Mouse (Mus musculus) midbrain, embryonic 16.5 days (tissue): ENCODE data around the gene Gm20458. TPM values are rescaled to one million over a fixed set of nuclear protein-coding genes. Genes with fewer than 3 reads are reported as not detected.

ENCODE experiments used
- ATAC-seq: fragments of 200-750 bp; cut with Nextera tagmentation; 2 replicates; pipeline ENCODE4 v1.8.0; 2017; ENCODE audit warnings: moderate TSS enrichment
- H3K27ac ChIP-seq: fragments of 300-500 bp; sonication (generic); 2 replicates; pipeline ENCODE4 v1.5.1; 2014; ENCODE audit warnings: mild to moderate bottlenecking, low read length, mixed read lengths
- H3K27me3 ChIP-seq: fragments of 300-500 bp; sonication (generic); 2 replicates; pipeline ENCODE4 v1.6.1; 2014; ENCODE audit warnings: low read depth, low read length, mixed read lengths; ENCODE audit not compliant: control insufficient read depth, insufficient read depth
- H3K36me3 ChIP-seq: fragments of 300-500 bp; sonication (generic); 2 replicates; pipeline ENCODE4 v1.6.1; 2014; ENCODE audit warnings: mild to moderate bottlenecking, low read length, moderate library complexity, mixed read lengths; ENCODE audit not compliant: control insufficient read depth, insufficient read depth
- H3K4me1 ChIP-seq: fragments of 300-500 bp; sonication (generic); 2 replicates; pipeline ENCODE4 v1.6.1; 2014; ENCODE audit warnings: mild to moderate bottlenecking, low read length, mixed read lengths; ENCODE audit not compliant: control insufficient read depth, insufficient read depth
- H3K4me2 ChIP-seq: fragments of 300-500 bp; sonication (generic); 2 replicates; pipeline ENCODE4 v1.6.1; 2014; ENCODE audit warnings: mild to moderate bottlenecking, low read length, mixed read lengths
- H3K4me3 ChIP-seq: fragments of 300-500 bp; sonication (generic); 2 replicates; pipeline ENCODE4 v1.5.1; 2014; ENCODE audit warnings: low read depth, mild to moderate bottlenecking, low read length, moderate library complexity, mixed read lengths
- H3K9ac ChIP-seq: fragments of 300-500 bp; sonication (generic); 2 replicates; pipeline ENCODE4 v1.6.1; 2014; ENCODE audit warnings: low read depth, low read length, mixed read lengths
- H3K9me3 ChIP-seq: fragments of 300-500 bp; sonication (generic); replicated peaks from 2 replicates; pipeline ENCODE4 v1.6.1; 2014; ENCODE audit warnings: mild to moderate bottlenecking, low read length, mixed read lengths; ENCODE audit not compliant: control insufficient read depth, poor library complexity, severe bottlenecking
- WGBS: fragments of 180-500 bp; shearing (Covaris S2); extraction: QIAGEN DNeasy Blood & Tissue Kit; methylation state at CpG from one replicate; pipeline ENCODE4 v1.1.7; 2014; 5-methylcytosine and 5-hydroxymethylcytosine counted together
- polyA plus RNA-seq: library from polyadenylated mRNA; unstranded; fragments of >200 nt; fragmentation: Nextera tagmentation; extraction: Ambion mirVana; gene quantifications from 2 replicates; pipeline ENCODE4 v1.2.1, GENCODE M21; 2015

Gene Gm20458
- polyA plus RNA-seq, 1 experiment from 2014 or later: 7.5 TPM

- Histone ChIP-seq H3K27ac (no peak overlapping the region), H3K4me1 (no peaks in the 10 kb centered on the region), H3K9ac (no peak overlapping the region), H3K9me3 (no peaks in the 10 kb centered on the region), H3K4me3 (no peak overlapping the region), H3K36me3 (no peaks in the 10 kb centered on the region), H3K27me3 (no peaks in the 10 kb centered on the region), H3K4me2 (no peak overlapping the region)
- no peak for ATAC-seq
- 38% methylated on average over 22 of the region's 22 CpGs for WGBS
Observed at GRCm38 (mm10) chr2:164432541-164433191, 28.1 kb upstream of the Gm20458 start.

DNA sequence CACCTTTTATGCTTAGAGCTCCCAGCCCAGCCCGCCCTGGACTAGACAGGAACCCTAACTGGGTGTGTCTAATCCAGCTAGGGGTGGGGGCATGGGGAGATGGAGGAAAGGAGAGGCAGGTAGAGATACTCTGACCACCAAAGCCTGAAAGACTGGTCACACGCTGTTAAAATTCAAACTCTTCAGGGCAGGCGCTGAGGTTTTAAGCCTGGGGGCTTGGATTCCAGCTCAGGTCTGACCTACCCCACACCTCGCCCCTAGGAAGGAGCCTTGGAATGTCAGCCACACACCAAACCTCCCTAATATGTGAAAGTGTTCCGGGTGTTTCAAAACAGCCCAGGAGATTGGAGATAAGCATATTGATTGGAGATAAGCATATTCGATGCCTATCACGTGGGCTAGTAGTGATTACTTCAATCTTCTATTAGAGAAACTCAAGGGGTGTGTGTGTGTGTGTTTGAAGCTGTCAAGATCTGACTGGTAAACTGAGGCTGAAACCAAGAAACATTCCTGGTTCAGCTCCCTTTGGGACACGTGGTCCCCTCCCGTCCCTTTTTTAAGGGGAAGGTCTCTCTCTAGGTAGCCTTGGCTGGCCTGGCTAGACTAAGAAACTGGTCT is 27.4 kb upstream of the Gm20458 start:
- H3K4me1 ChIP-seq: no peaks in the 10 kb centered on the region
- no peak overlapping the region for H3K27ac ChIP-seq
- H3K4me2 ChIP-seq: no peak overlapping the region
- WGBS: 89% methylated on average over 9 of the region's 9 CpGs
- H3K9ac ChIP-seq: no peak overlapping the region
- H3K9me3 ChIP-seq: no peaks in the 10 kb centered on the region
- H3K27me3 ChIP-seq: no peaks in the 10 kb centered on the region
- no peak overlapping the region for H3K4me3 ChIP-seq
- H3K36me3 ChIP-seq: no peaks in the 10 kb centered on the region
- ATAC-seq: no peak

DNA sequence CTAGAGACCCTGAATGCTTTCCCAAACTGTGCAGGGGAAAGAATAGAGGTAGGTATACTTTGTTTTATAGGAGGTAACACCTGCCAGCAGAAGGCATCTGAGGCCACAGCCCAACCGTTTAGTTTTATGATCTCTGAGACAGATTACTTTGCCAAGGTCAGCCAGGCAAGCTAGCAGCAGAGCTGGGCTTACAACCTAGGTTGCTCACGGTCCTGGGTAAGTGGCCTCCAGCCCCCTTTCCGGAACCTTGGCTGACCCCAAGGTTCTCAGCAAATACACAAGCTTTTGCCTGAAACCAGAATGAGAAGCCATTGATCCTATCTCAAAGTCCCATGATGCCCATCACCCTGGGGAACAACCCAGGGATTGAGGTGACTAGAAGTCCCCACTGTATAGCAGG is 26.1 kb upstream of the Gm20458 start:
- H3K4me2 ChIP-seq: no peak overlapping the region
- no peak overlapping the region for H3K9ac ChIP-seq
- H3K27ac ChIP-seq: no peak overlapping the region
- WGBS: 88% methylated on average over 3 of the region's 3 CpGs
- H3K4me3 ChIP-seq: no peak overlapping the region
- ATAC-seq: no peak
- H3K9me3 ChIP-seq: no peaks in the 10 kb centered on the region
- H3K4me1 ChIP-seq: no peaks in the 10 kb centered on the region
- no peaks in the 10 kb centered on the region for H3K27me3 ChIP-seq
- H3K36me3 ChIP-seq: no peaks in the 10 kb centered on the region

GRCm38 (mm10) chr2:164435216-164436090 is 25.3 kb upstream of the Gm20458 start:
- H3K27ac ChIP-seq: no peak overlapping the region
- H3K9me3 ChIP-seq: no peaks in the 10 kb centered on the region
- no peak for ATAC-seq
- H3K4me3 ChIP-seq: no peak overlapping the region
- WGBS: 60% methylated on average over 5 of the region's 5 CpGs
- H3K9ac ChIP-seq: no peak overlapping the region
- no peak overlapping the region for H3K4me2 ChIP-seq
- H3K4me1 ChIP-seq: no peaks in the 10 kb centered on the region
- H3K27me3 ChIP-seq: no peaks in the 10 kb centered on the region
- no peaks in the 10 kb centered on the region for H3K36me3 ChIP-seq

DNA sequence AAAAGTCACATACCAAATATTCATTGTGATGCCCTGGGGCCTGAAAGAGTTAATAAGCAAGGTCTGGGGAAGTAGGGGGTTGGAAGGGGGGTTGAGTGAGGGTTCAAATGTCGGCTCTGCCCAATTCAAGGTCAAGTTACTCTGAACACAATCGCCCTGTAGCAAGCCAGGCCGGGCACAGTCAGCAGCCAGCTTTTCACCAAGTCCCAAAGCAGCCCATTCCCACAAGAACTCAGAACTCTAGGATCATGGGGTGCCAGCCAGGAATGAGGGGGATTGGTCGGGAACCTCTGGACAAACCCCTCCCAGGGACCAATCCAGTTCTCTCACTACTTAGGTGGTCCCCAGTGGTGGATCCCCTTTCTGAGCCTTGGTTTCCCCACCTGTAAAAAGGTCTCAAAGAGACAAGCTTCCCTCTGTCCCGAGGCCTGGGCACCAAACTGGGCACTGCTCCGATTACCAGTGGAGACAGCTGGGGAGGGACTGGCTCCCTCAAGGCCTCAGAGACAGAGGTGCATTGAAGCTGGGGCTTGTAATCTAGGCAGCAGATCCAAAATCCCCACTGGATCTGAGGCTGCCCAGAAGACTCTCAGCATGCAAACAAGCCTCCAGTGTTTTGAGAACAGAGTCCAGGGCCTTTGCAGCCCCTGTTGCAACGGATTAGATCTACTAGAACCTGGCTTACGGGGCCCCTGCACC is 24.4 kb upstream of the Gm20458 start:
- no peak overlapping the region for H3K9ac ChIP-seq
- no peak overlapping the region for H3K27ac ChIP-seq
- H3K36me3 ChIP-seq: no peaks in the 10 kb centered on the region
- no peak for ATAC-seq
- no peaks in the 10 kb centered on the region for H3K4me1 ChIP-seq
- H3K4me3 ChIP-seq: no peak overlapping the region
- peaks cover 4% of the 10 kb centered on the region for H3K27me3 ChIP-seq
- no peak overlapping the region for H3K4me2 ChIP-seq
- WGBS: 26% methylated on average over 8 of the region's 8 CpGs
- no peaks in the 10 kb centered on the region for H3K9me3 ChIP-seq

DNA sequence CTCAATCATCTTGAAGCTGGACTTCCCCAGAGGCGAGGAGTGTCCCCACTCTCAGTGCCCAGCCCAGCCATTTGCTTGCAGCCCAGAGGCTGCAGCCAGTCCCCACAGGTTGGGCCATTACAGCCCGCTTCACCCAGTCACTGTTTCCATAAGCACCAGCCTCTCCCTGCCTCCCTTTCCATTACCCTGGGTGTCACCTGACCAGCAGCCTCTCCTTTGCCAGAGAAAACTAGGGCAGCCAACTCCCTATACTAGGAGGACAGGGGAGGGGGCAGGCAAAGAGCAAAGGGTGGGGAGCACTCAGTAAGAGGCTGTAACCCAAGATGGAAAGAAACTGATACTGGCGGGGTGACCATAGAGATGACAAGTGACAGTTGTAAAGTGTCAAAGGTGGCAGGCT is 23.8 kb upstream of the Gm20458 start:
- Histone ChIP-seq H3K36me3 (no peaks in the 10 kb centered on the region), H3K9me3 (no peaks in the 10 kb centered on the region), H3K4me1 (peaks cover 1% of the 10 kb centered on the region; the same call in 1 of the 2 replicates), H3K27ac (no peak overlapping the region), H3K4me2 (no peak overlapping the region), H3K9ac (no peak overlapping the region), H3K4me3 (no peak overlapping the region), H3K27me3 (peaks cover 8% of the 10 kb centered on the region)
- no peak for ATAC-seq
- WGBS: 56% methylated on average over 3 of the region's 3 CpGs

DNA sequence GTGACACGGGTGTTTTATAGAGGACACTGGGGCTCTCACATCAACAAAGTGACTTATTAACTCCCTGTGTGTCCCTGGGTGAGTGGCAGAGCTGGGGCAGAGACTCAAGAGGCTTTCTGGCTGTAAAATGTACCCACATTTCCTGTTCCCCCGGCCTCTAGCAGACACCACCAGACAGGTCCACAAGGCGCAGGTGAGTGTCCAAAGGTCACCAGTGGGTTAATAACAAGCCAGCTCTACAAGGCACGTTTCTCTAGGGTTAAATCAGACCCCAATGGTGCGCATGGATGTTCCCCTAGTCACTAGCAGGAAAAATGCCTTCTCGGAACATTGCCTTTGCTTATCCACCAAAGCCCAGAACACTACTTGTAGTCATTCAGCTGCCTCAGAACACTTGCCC is 23.1 kb upstream of the Gm20458 start:
- no peak overlapping the region for H3K27ac ChIP-seq
- no peak for ATAC-seq
- WGBS: 82% methylated on average over 6 of the region's 6 CpGs
- H3K9me3 ChIP-seq: no peaks in the 10 kb centered on the region
- H3K27me3 ChIP-seq: peaks cover 8% of the 10 kb centered on the region
- no peak overlapping the region for H3K4me3 ChIP-seq
- H3K4me2 ChIP-seq: no peak overlapping the region
- H3K4me1 ChIP-seq: peaks cover 9% of the 10 kb centered on the region
- no peak overlapping the region for H3K9ac ChIP-seq
- H3K36me3 ChIP-seq: no peaks in the 10 kb centered on the region

GRCm38 (mm10) chr2:164438257-164438656 is 22.5 kb upstream of the Gm20458 start:
- Histone ChIP-seq H3K9ac (no peak overlapping the region), H3K4me3 (no peak overlapping the region), H3K36me3 (no peaks in the 10 kb centered on the region), H3K4me1 (peaks cover 12% of the 10 kb centered on the region), H3K9me3 (no peaks in the 10 kb centered on the region), H3K27me3 (peaks cover 8% of the 10 kb centered on the region), H3K27ac (no peak overlapping the region), H3K4me2 (no peak overlapping the region)
- no peak for ATAC-seq
- 77% methylated on average over 8 of the region's 8 CpGs for WGBS
